In genomic region chr2:179170157-179170556, GRCm38 (mm10) we compare ENCODE assay signal across 15 mouse cellular contexts.
"Had no signal": no experiment of that assay in that cellular context is flagged by ENCODE, and none has a peak within 500 bp of the region (broad histone marks: within the 10 kb centered on the region; RNA-seq: fewer than 3 reads in every experiment).

No protein-coding gene starts in this region.

- H3K4me2 ChIP-seq: limb, embryonic 12.5 days; liver, embryonic 11.5 days; liver, embryonic 15.5 days; neural tube, embryonic 15.5 days had no signal

- H3K4me1 ChIP-seq: limb, embryonic 12.5 days; liver, embryonic 15.5 days; neural tube, embryonic 15.5 days had no signal

- H3K27me3 ChIP-seq: limb, embryonic 12.5 days; liver, embryonic 15.5 days; neural tube, embryonic 15.5 days had no signal

- H3K9ac ChIP-seq: limb, embryonic 12.5 days; liver, embryonic 15.5 days; neural tube, embryonic 15.5 days had no signal

- H3K36me3 ChIP-seq: limb, embryonic 12.5 days; liver, embryonic 15.5 days; midbrain, embryonic 10.5 days; neural tube, embryonic 15.5 days had no signal

- H3K9me3 ChIP-seq: limb, embryonic 12.5 days; liver, embryonic 15.5 days had no signal

- ATAC-seq: lung, postnatal 0 days had no signal

- H3K4me3 ChIP-seq: limb, embryonic 12.5 days; liver, embryonic 15.5 days; midbrain, embryonic 10.5 days; myocyte; neural tube, embryonic 15.5 days had no signal

- H3K27ac ChIP-seq: kidney, postnatal 0 days; limb, embryonic 12.5 days; liver, embryonic 15.5 days; midbrain, embryonic 10.5 days; neural tube, embryonic 15.5 days had no signal

- DNase-seq: layer of hippocampus, adult 9-11 months; layer of hippocampus, postnatal 36 days; lung, adult 2 months; lung, postnatal 4 days; midbrain, embryonic 14.5 days; right cerebral cortex, postnatal 4 days; thymus, postnatal 36 days had no signal
